Mouse (Mus musculus): ENCODE measurements around the gene Adgrg6. TPM values are rescaled to one million over a fixed set of nuclear protein-coding genes. Genes with fewer than 3 reads are reported as not detected.
A peak's percentile ranks its signal among the peaks of the same experiment; 100 is the strongest.

The Adgrg6 gene
- polyA plus RNA-seq, 1 experiment from 2014 or later, result 5.4 TPM

DNA sequence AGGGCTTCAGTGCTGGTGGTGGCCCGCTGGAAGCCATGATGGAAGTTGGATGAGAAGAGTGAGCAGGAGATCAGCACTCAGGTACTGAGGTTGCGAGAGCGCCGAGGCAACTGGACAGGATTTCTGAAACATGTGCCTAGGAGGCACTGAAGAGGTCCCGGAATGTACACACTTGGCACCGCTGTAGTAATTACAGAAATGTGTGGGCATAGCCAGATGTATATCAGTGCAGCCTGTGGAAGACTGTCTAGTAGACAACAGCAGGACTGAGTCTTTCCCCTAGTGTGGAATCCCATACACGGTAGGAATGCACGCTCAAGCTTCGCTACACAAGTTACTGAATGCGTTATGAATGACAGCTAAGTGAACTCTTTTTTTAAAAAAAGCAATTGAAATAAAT, 86.1 kb downstream of the Adgrg6 start:
- H3K9me3 ChIP-seq, result no peaks in the 10 kb centered on the region
- H3K36me3 ChIP-seq, result no peaks in the 10 kb centered on the region
- WGBS, result 93% methylated on average over 10 of the region's 10 CpGs
- H3K4me2 ChIP-seq (replicated peaks), result no peak overlapping the region
- H3K27me3 ChIP-seq, result no peaks in the 10 kb centered on the region
- H3K9ac ChIP-seq, result no peak overlapping the region
- no peak overlapping the region for H3K4me3 ChIP-seq
- no peak for ATAC-seq (ENCODE audit: insufficient number of reproducible peaks, insufficient read depth, low FRiP score, low TSS enrichment)
- H3K27ac ChIP-seq, result no peak overlapping the region
- peaks cover 3% of the 10 kb centered on the region; the same call in 1 of the 2 replicates for H3K4me1 ChIP-seq

DNA sequence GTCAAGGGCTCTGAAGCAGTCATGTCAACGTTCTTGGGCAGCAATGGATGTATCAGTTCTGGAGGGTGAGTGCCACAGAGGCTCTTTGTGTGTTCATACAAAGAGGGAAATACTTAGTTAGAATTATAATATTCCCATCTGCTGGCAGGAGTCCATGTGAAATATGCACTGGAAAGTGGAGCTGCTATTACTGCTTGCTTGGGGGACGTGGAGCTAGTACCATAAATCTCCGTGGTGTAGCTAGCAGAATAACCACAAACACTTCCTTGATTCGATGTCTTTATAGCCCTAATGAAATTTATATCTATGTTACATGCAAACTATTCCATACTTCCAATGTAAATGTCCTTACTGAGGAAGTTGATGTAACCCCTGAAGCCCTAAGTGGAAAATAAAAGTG, 91.0 kb downstream of the Adgrg6 start:
- no peaks in the 10 kb centered on the region for H3K36me3 ChIP-seq
- H3K27me3 ChIP-seq, result no peaks in the 10 kb centered on the region
- H3K9ac ChIP-seq, result no peak overlapping the region
- WGBS, result 73% methylated on average over 4 of the region's 4 CpGs
- H3K4me1 ChIP-seq, result no peaks in the 10 kb centered on the region
- H3K9me3 ChIP-seq, result no peaks in the 10 kb centered on the region
- no peak overlapping the region for H3K4me3 ChIP-seq
- no peak overlapping the region for H3K4me2 ChIP-seq (replicated peaks)
- no peak overlapping the region for H3K27ac ChIP-seq
- no peak for ATAC-seq (ENCODE audit: insufficient number of reproducible peaks, insufficient read depth, low FRiP score, low TSS enrichment)

DNA sequence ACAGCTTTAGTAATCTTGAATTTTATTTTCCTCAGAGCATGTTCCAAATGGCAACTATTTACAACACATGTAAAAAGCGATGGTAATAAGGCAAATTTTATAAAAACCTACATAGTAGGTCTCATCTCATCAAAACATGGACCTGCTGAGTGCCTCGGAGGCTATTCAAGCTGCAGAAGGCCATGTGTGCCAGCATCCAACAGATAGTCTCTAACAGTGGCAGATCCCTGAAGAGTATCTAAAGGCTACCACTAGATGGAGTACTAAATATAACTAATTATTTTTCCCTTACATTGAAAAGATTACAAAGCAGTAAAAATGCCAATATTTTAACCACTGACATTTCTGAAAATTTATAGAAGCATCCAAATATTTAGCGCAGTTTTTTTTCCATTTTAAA, 93.6 kb downstream of the Adgrg6 start:
- 30% methylated on average over 3 of the region's 3 CpGs for WGBS
- Histone ChIP-seq H3K4me1 (no peaks in the 10 kb centered on the region), H3K9ac (no peak overlapping the region), H3K27ac (no peak overlapping the region), H3K27me3 (no peaks in the 10 kb centered on the region), H3K9me3 (no peaks in the 10 kb centered on the region), H3K4me3 (no peak overlapping the region), H3K4me2 (replicated peaks) (no peak overlapping the region), H3K36me3 (no peaks in the 10 kb centered on the region)
- no peak for ATAC-seq (ENCODE audit: insufficient number of reproducible peaks, insufficient read depth, low FRiP score, low TSS enrichment)

GRCm38 (mm10) chr10:14450073-14450472, 95.4 kb downstream of the Adgrg6 start:
- H3K36me3 ChIP-seq, result no peaks in the 10 kb centered on the region
- H3K9ac ChIP-seq, result no peak overlapping the region
- WGBS, result 74% methylated on average over 7 of the region's 7 CpGs
- no peaks in the 10 kb centered on the region for H3K9me3 ChIP-seq
- ATAC-seq (ENCODE audit: insufficient number of reproducible peaks, insufficient read depth, low FRiP score, low TSS enrichment), result no peak
- no peaks in the 10 kb centered on the region for H3K4me1 ChIP-seq
- no peaks in the 10 kb centered on the region for H3K27me3 ChIP-seq
- no peak overlapping the region for H3K4me3 ChIP-seq
- H3K27ac ChIP-seq, result no peak overlapping the region
- H3K4me2 ChIP-seq (replicated peaks), result no peak overlapping the region

DNA sequence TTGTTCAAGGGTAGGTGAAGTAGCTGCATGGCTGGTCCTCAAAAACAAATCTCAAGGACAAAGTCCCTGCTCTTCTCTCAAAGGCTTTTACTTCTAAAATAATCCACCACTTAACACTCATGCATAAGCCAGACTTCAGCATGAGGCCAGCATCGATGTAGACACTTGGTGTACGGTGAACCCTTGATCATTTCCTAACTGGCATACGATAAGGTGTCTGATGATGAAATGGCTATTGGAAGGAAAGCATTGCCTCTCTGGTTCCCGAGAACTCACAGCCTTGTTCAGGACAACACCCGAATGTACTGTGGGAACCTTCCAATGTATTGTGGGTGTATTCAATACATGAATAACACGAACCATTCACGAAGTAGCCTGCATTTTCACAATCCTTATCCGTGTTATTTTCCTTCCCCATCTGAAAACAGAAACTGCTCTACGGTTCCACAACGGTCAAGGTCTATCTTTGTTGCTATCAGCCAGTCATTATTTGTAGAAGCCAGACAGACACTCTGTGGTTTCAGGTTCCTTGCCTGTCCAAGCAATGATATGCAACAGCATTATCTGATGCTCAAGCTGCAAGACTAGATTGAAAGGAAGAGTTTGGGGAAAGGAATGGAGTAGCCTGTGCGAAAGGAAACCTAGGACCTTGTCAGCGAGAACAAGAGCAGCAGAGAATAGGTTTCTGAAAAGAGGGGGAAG, 99.7 kb downstream of the Adgrg6 start:
- WGBS, result 90% methylated on average over 12 of the region's 12 CpGs
- no peak overlapping the region for H3K27ac ChIP-seq
- no peaks in the 10 kb centered on the region for H3K27me3 ChIP-seq
- no peak overlapping the region for H3K9ac ChIP-seq
- H3K36me3 ChIP-seq, result no peaks in the 10 kb centered on the region
- no peak overlapping the region for H3K4me2 ChIP-seq (replicated peaks)
- no peaks in the 10 kb centered on the region for H3K9me3 ChIP-seq
- no peak for ATAC-seq (ENCODE audit: insufficient number of reproducible peaks, insufficient read depth, low FRiP score, low TSS enrichment)
- no peaks in the 10 kb centered on the region for H3K4me1 ChIP-seq
- no peak overlapping the region for H3K4me3 ChIP-seq

GRCm38 (mm10) chr10:14440860-14441579, 104.4 kb downstream of the Adgrg6 start:
- ATAC-seq (ENCODE audit: insufficient number of reproducible peaks, insufficient read depth, low FRiP score, low TSS enrichment), result no peak
- no peak overlapping the region for H3K4me2 ChIP-seq (replicated peaks)
- no peaks in the 10 kb centered on the region for H3K4me1 ChIP-seq
- no peak overlapping the region for H3K27ac ChIP-seq
- H3K9me3 ChIP-seq, result no peaks in the 10 kb centered on the region
- no peaks in the 10 kb centered on the region for H3K27me3 ChIP-seq
- H3K36me3 ChIP-seq, result no peaks in the 10 kb centered on the region
- no peak overlapping the region for H3K4me3 ChIP-seq
- H3K9ac ChIP-seq, result no peak overlapping the region
- WGBS, result 92% methylated on average over 9 of the region's 9 CpGs

GRCm38 (mm10) chr10:14404070-14404469, 141.4 kb downstream of the Adgrg6 start:
- no peak for ATAC-seq (ENCODE audit: insufficient number of reproducible peaks, insufficient read depth, low FRiP score, low TSS enrichment)
- Histone ChIP-seq H3K4me3 (no peak overlapping the region), H3K4me2 (replicated peaks) (no peak overlapping the region), H3K9ac (no peak overlapping the region), H3K27ac (no peak overlapping the region), H3K27me3 (no peaks in the 10 kb centered on the region), H3K36me3 (0 out of 2 replicates have a peak, but pooled peaks cover 3% of the 10 kb centered on the region), H3K4me1 (no peaks in the 10 kb centered on the region), H3K9me3 (peaks cover 15% of the 10 kb centered on the region)
- 79% methylated on average over 1 of the region's 1 CpGs for WGBS

DNA sequence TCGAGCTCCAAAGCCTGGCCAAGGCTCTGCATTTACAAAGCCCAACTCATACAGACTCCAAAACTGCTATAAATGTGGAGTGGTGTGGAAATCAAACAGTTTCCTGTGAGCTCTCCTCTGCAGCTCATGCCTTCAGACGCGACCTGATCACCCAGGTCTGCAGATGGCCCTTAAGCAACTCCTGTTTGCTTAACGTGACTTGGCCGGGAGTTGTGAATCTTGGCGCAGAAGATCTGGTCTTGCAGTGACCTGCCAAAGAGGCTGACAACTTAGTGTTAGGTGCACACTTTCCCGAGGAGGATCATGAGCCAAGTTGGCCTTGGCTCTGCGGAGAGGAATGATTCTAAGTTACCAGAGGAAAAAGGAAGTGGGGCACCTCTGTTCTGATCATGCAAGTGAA, 143.7 kb downstream of the Adgrg6 start:
- Histone ChIP-seq H3K27ac (no peak overlapping the region), H3K4me3 (no peak overlapping the region), H3K27me3 (no peaks in the 10 kb centered on the region), H3K4me2 (replicated peaks) (no peak overlapping the region), H3K4me1 (no peaks in the 10 kb centered on the region), H3K9me3 (0 out of 2 replicates have a peak, but pooled peaks cover 3% of the 10 kb centered on the region), H3K9ac (no peak overlapping the region), H3K36me3 (no peaks in the 10 kb centered on the region)
- 84% methylated on average over 8 of the region's 8 CpGs for WGBS
- no peak for ATAC-seq (ENCODE audit: insufficient number of reproducible peaks, insufficient read depth, low FRiP score, low TSS enrichment)

DNA sequence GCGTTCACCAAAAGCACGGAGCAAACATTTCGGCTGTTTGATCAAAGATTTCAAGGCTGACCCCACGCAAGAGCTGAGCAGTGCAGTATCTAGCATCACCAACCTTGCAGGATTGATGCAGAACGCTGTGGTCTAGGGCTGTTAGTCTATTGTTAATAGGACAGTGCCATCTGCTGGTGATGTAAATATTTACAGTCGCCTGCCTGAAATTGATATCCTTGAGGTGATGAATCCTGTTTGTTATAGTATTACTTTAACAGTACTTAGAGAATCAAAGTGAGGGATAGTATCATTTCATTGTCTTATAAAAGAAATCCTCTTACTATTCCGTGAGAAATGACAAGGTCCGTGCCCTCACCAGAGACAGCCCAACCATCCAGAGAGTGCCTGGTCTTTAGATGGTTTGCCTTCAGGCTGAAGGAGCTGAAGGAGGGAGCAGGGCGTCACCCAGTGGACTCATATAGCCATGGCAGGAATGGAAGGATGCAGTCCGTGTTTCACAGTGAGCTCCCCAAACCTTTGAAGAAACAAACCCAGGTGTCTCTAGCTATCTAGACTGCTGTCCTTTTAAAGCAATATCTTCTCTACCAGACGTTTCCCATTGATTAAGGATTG, 154.3 kb downstream of the Adgrg6 start:
- WGBS, result 13% methylated on average over 11 of the region's 11 CpGs
- ATAC-seq (ENCODE audit: insufficient number of reproducible peaks, insufficient read depth, low FRiP score, low TSS enrichment), result peak; percentile 84; the same call in 1 of the 2 replicates

DNA sequence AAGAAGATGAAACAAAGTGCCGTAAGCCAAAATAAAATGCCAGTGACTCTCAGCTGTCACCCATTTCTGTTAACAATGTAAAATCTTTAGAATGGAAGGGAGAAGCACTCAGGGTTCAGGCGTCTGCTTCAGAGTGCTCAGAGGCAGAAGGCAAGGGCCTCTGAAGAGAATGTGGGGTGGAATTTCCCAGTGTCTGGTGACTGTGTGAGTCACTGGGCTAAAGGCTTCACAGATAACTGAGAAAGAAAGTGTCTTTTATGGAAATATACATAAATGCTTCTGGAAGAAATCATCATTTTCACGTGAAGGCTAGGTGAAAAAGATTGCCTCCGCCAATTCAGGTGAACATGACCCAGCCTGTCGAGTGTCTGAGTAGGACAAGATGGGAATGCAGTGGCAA, 159.9 kb downstream of the Adgrg6 start:
- no peak overlapping the region for H3K4me2 ChIP-seq (replicated peaks)
- no peaks in the 10 kb centered on the region for H3K9me3 ChIP-seq
- H3K9ac ChIP-seq, result no peak overlapping the region
- no peak for ATAC-seq (ENCODE audit: insufficient number of reproducible peaks, insufficient read depth, low FRiP score, low TSS enrichment)
- H3K27me3 ChIP-seq, result no peaks in the 10 kb centered on the region
- H3K4me3 ChIP-seq, result no peak overlapping the region
- 87% methylated on average over 5 of the region's 5 CpGs for WGBS
- no peaks in the 10 kb centered on the region for H3K36me3 ChIP-seq
- no peaks in the 10 kb centered on the region for H3K4me1 ChIP-seq
- H3K27ac ChIP-seq, result no peak overlapping the region

More for the DNA sequence above, 154.3 kb downstream of the Adgrg6 start:
- Histone ChIP-seq H3K27ac (no peak overlapping the region), H3K4me2 (replicated peaks) (no peak overlapping the region), H3K9me3 (no peaks in the 10 kb centered on the region), H3K9ac (no peak overlapping the region), H3K4me3 (no peak overlapping the region), H3K4me1 (no peaks in the 10 kb centered on the region), H3K36me3 (no peaks in the 10 kb centered on the region), H3K27me3 (no peaks in the 10 kb centered on the region)

GRCm38 (mm10) chr10:14365065-14365589, 180.3 kb downstream of the Adgrg6 start:
- WGBS, result 94% methylated on average over 1 of the region's 1 CpGs
- Histone ChIP-seq H3K4me3 (no peak overlapping the region), H3K9me3 (no peaks in the 10 kb centered on the region), H3K4me2 (replicated peaks) (no peak overlapping the region), H3K27ac (no peak overlapping the region), H3K9ac (no peak overlapping the region), H3K36me3 (no peaks in the 10 kb centered on the region), H3K4me1 (no peaks in the 10 kb centered on the region), H3K27me3 (no peaks in the 10 kb centered on the region)
- ATAC-seq (ENCODE audit: insufficient number of reproducible peaks, insufficient read depth, low FRiP score, low TSS enrichment), result no peak

- Histone ChIP-seq H3K27ac (no peak overlapping the region), H3K9ac (no peak overlapping the region), H3K9me3 (no peaks in the 10 kb centered on the region), H3K4me1 (no peaks in the 10 kb centered on the region), H3K36me3 (no peaks in the 10 kb centered on the region), H3K4me2 (replicated peaks) (no peak overlapping the region), H3K27me3 (no peaks in the 10 kb centered on the region), H3K4me3 (no peak overlapping the region)
- no peak for ATAC-seq (ENCODE audit: insufficient number of reproducible peaks, insufficient read depth, low FRiP score, low TSS enrichment)
- WGBS, result 83% methylated on average over 2 of the region's 2 CpGs
Observed at GRCm38 (mm10) chr10:14363226-14363625, 182.2 kb downstream of the Adgrg6 start.

All from embryonic facial prominence, embryonic 12.5 days (tissue).